Mouse (Mus musculus) gastrocnemius, postnatal 4 days (tissue): ENCODE measurements around the gene Rps9. TPM values are rescaled to one million over a fixed set of nuclear protein-coding genes. Genes with fewer than 3 reads are reported as not detected.

Source experiments
- DNase-seq, 2 experiments: peaks; one replicate each; pipeline ENCODE4 v3.0.0; 2021 to 2022; ENCODE audit warnings: low spot score in 2 of 2, mixed read lengths in 2 of 2
- long read RNA-seq, 2 experiments: library from polyadenylated mRNA; stranded (forward); transcript quantifications; one replicate each; pipeline ENCODE4 v2.0.0; 2021
- total RNA-seq, 2 experiments: library from RNA; stranded (reverse); gene quantifications; 2 replicates each; pipeline ENCODE4 v1.2.3; 2021

The Rps9 gene
- total RNA-seq = 1,000 to 10,000 TPM in 1 of 2 experiments, 100 to 1,000 TPM in 1; 942 to 1,092 TPM
- long read RNA-seq, experiment 1, transcript Rps9-204 (4 exons, 914 nt) = minor isoform, 11 of 260 reads
- long read RNA-seq, experiment 1, transcript Rps9-201 (5 exons, 751 nt) = major isoform, 229 of 260 reads
- long read RNA-seq, experiment 1, partial matches to known transcripts = 13 of 260 reads
- long read RNA-seq, experiment 1, other reads (novel, unspliced or antisense) = 6 of 260 reads
- long read RNA-seq, experiment 2, transcript Rps9-201 (5 exons, 751 nt) = major isoform, 213 of 263 reads
- long read RNA-seq, experiment 2, transcript Rps9-204 (4 exons, 914 nt) = minor isoform, 17 of 263 reads
- long read RNA-seq, experiment 2, partial matches to known transcripts = 24 of 263 reads
- long read RNA-seq, experiment 2, other reads (novel, unspliced or antisense) = 7 of 263 reads

DNA sequence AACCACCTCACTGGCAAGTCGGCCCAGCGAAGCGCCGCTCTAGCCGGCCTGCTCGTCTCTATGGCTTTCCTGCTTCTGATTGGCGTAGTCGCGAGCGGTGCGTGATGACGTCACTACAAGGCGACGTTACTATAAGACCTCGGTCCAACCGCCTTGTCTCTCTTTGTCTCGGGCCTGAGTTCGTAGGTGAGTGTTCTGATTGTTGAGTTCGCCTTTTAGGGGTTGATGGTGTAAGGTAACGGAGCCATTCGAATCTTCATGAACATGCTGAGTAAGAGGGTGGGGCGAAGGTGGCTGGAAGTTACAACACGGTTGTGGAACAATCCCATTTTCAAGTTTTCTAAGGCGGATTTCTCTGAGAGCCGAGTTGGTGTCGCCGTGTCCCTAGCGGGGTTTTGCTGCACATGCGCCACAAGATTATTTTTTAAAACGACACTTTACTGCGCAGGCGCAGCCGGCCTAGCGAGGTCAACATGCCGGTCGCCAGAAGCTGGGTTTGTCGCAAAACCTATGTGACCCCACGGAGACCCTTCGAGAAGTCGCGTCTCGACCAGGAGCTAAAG, at the start of gene Rps9:
TSS of gene Rps9 (plus strand) at position 115 of the 563 bp plus-strand sequence.
- peak; percentile 85 to 97 for DNase-seq

GRCm38 (mm10) chr7:3656966-3657365, 46.8 kb upstream of the Rps9 start:
- no peak for DNase-seq

GRCm38 (mm10) chr7:3658578-3658977, 45.2 kb upstream of the Rps9 start:
- no peak for DNase-seq

GRCm38 (mm10) chr7:3664524-3665214, 39.1 kb upstream of the Rps9 start:
- DNase-seq = no peak

GRCm38 (mm10) chr7:3665215-3666114, 38.3 kb upstream of the Rps9 start, which contains the start of gene Leng1:
TSS of gene Leng1 (minus strand) at chr7:3665840.
- peak; percentile 84 to 95 for DNase-seq

DNA sequence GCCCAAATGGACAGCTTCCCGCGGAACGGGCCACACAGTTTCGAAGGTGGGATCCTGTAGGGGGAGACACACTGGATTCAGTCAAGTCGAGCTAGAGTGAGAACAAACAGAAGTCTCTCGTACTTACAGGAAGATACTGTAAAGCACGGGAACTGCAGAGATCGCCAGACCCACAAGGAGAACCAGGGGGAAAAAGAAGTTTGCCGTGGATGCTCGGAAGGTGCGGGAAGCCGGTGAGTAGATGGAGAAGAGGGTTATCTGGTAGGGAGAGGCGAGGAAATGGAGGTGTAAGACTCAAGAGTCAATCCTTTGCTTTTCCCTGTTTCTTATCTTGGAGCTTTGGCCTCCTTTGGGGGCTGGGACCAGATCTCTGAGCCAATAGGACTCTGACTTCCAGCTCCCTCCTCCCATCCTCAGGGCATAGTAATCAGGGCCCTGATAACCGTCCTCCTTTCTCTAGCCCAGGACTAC, 36.8 kb upstream of the Rps9 start:
- no peak for DNase-seq

DNA sequence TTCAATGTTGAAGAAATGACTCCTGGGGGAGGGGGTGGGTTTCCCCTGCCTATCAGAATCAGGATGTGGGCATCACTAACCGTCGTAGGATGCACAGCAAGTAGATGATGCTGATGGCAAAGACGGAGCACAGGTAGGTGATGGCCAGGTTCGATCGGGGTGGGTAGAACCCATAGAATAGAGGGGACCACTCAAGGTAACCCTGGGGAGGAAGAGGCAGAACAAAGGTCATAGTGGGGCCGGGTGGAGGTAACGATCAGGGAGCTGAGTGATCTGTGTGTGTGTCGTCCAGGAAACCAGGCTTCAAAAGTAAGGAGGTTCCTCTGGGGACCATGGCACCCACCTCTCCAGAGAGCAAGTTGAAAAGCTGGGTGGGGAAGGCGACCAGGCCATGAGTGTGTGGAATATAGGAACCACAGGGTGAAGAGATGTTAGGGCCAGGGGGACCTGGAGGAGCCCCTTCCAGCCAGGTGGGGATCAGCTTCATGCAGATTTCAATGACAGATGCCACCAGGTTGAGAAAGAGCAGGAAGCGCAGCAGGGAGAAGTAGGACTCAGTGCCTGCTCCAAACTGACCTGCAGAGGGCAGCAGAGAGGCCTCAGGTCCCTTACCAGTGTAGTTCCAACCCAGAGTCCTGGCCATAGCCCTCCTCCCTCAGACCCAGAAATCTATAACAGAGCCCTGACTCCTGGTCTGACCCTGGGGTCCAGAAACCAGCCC, 29.1 kb upstream of the Rps9 start:
- DNase-seq = peak; percentile 60 to 82

- no peak for DNase-seq
These were observed 28.6 kb upstream of the Rps9 start for GRCm38 (mm10) chr7:3675228-3675548.

DNA sequence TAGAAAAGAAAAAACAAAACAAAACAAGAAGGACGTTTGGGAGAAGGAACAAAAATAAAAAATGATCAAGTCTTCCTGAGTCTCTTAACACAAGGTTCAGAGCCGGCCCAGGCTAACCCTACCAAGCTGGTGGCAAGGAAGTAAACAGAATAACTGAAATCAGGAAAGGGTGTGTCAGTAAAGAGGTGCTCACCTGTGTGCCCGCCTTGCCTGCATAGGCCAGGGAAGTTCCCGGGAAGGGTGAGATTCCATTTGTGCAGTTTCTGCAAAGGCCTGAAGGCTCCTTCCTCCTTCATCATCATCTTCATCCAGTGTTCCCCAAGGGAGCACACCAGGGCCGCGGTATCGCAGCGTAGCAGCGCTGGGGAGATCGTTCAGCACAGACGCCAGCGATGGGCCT, 27.4 kb upstream of the Rps9 start:
- DNase-seq = no peak

DNA sequence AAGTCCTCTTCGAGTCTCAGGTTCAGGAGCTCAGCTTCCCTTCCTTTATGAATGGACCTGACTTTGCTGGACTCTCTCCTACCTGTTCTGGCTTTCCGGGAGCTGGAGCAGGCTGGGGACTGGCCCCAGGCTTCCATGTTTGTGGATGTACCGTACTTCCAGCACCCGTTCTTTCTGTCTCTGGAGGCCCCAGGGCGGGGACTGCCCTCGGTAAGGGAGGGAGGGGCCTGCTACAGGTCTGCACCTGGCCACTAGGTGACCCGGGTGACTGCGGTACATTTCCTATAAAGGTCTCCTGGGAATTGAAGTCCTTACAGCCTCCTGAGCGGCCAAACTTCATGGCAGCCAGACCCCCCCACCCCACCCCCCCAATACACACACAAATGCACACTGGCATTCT, 26.5 kb upstream of the Rps9 start, which contains the start of gene Tmc4:
TSS of gene Tmc4 (minus strand) at position 212 of the 400 bp plus-strand sequence.
- DNase-seq = no peak

- no peak for DNase-seq
These were observed 19.8 kb upstream of the Rps9 start for GRCm38 (mm10) chr7:3683908-3684550.

DNA sequence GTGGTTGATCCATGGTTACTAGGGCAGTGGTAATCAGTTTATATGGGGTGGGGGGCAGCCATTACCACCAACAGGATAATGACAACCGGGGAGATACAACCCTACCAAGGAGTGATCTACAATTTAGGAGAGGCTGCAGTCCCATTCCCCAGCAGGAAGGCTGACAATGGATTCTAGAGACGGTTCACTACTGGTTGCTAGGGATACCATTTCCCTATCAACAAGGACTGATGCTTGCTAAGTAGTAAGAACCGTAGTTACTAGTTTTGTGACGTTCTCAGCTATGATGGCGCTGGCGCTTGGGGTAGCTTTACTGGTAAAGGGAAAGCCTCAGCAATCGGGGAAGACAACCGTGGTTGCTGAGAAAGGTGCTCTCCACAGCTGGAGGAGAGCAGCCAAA, 19.1 kb upstream of the Rps9 start:
- no peak for DNase-seq

DNA sequence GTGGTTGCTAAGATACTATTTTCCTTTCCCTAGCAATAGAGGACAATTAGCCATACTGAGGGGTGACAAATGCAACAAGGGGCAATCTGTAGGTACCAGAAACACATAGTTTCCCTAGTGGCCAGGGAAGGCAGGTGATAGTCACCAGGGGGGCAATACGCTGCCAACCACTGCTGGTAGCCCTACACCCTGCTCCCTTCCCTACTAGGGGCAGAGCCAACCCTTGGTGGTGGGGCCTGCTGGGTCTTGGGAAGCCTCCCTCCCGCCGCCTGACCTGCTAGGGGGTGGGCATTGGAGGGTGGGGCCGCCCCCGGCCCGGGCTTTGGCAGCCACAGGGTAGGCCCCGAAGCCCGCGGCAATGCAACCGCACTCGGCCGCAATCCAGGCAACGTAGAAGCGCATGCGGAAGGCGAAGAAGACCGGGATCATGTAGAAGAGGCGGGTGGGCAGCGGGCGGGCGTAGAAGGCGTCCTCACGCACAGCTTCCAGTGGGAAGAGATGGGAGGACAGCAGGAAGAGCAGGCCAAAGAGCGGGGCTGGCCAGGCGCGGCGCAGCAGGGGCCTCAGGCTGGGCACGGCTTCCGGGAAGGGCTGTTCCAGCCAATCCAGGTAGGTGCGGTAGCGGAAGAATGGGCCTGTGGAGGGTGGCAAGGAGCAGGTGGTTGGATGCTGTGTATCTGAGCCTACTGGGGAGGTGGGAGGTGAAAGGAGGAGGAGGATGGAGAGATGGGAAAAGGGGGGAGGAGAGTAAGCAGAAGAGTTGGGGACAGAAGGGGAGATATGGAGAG, 18.2 kb upstream of the Rps9 start:
- no peak for DNase-seq

- DNase-seq = no peak
These were observed 11.9 kb upstream of the Rps9 start for GRCm38 (mm10) chr7:3691919-3692318.

GRCm38 (mm10) chr7:3692382-3692986, 11.3 kb upstream of the Rps9 start, which contains the start of gene Tsen34:
TSS of gene Tsen34 (plus strand) at chr7:3692863.
- DNase-seq = no peak

DNA sequence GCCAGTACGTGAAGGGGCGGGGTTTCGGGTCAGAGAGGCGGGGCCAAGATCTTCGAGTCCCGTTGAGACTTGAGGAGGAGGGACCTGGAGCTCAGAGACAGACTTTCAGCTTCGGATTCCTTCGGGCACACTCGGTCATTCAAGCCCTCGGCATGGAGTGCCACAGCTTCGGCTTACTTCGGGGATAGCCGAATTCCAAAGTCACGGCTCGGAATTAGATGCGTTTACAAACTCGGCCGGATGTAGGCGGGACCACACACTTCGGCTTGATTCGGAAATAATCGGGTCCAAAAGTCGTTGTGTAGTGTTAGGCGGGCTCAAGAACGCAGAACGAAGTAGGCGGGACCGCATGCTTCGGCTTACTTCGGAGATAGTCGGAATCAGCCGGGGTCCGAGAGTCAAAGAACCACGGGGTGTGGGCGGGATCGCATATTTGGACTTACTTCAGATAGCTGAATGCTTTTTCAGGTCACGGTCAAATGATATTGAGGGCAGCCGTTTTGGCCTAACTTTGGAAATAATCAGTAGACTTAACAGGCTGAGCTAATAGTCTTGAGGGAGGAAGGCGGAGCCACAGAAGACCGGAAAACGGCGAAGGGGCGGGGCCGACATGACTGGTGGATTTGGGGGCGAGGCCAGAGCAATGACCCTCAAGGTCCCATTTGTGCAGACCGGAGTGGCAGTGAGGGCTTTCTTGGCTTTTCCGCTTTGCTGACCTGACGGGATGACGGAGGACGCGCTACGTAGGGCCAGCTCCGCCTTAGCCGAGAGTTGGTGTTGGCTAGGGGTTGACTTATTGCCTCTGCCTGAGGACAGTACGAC, 10.6 kb upstream of the Rps9 start, which contains the start of gene Mboat7:
TSS of gene Mboat7 (minus strand) at position 537 of the 822 bp plus-strand sequence.
- DNase-seq = peak; percentile 83 to 95

GRCm38 (mm10) chr7:3693809-3694075, 10.1 kb upstream of the Rps9 start:
- DNase-seq = no peak
